12 mouse cellular contexts compared by ENCODE assay signal in genomic region chr5:113157588-113157987, GRCm38 (mm10).
DNase-seq lines count a peak whose midpoint lies in the region; ATAC-seq and TF ChIP-seq lines count a peak whose summit lies in the region.
"Had no signal": no experiment of that assay in that cellular context is flagged by ENCODE, and none has a peak within 500 bp of the region (broad histone marks: within the 10 kb centered on the region; RNA-seq: fewer than 3 reads in every experiment).

No protein-coding gene starts in this region.

- H3K9me3 ChIP-seq in forebrain, embryonic 12.5 days = no peaks in the 10 kb centered on the region
- no peaks in the 10 kb centered on the region for H3K9me3 ChIP-seq in forebrain, embryonic 15.5 days
- H3K9me3 ChIP-seq in kidney, postnatal 0 days (replicated peaks; ENCODE audit: low read length) = no peaks in the 10 kb centered on the region
- no peaks in the 10 kb centered on the region for H3K9me3 ChIP-seq in limb, embryonic 13.5 days
- H3K9me3 ChIP-seq: midbrain, embryonic 15.5 days had no signal

- H3K27me3 ChIP-seq in forebrain, embryonic 12.5 days = 0 out of 2 replicates have a peak, but pooled peaks cover 3% of the 10 kb centered on the region
- no peaks in the 10 kb centered on the region for H3K27me3 ChIP-seq in forebrain, embryonic 15.5 days
- no peaks in the 10 kb centered on the region for H3K27me3 ChIP-seq in kidney, postnatal 0 days (ENCODE audit: insufficient read depth, low read length)
- no peaks in the 10 kb centered on the region for H3K27me3 ChIP-seq in kidney, adult 2 months (replicated peaks; ENCODE audit: control insufficient read depth, insufficient read depth, low read length)
- H3K27me3 ChIP-seq in limb, embryonic 13.5 days = peaks cover 2% of the 10 kb centered on the region; the same call in 1 of the 2 replicates
- H3K27me3 ChIP-seq: midbrain, embryonic 15.5 days had no signal

- no peak overlapping the region for H3K4me3 ChIP-seq in forebrain, embryonic 12.5 days (replicated peaks)
- H3K4me3 ChIP-seq in forebrain, embryonic 15.5 days = no peak overlapping the region
- H3K4me3 ChIP-seq in kidney, postnatal 0 days (replicated peaks; ENCODE audit: low read depth, low read length) = no peak overlapping the region
- H3K4me3 ChIP-seq in kidney, adult 2 months (ENCODE audit: insufficient read depth, low read depth, low read length) = no peak overlapping the region
- no peak overlapping the region for H3K4me3 ChIP-seq in limb, embryonic 13.5 days
- H3K4me3 ChIP-seq: midbrain, embryonic 15.5 days had no signal

- 71% methylated on average over 10 of the region's 10 CpGs for WGBS in forebrain, embryonic 12.5 days
- 72% methylated on average over 10 of the region's 10 CpGs for WGBS in forebrain, embryonic 15.5 days
- WGBS in kidney, postnatal 0 days = 34% methylated on average over 10 of the region's 10 CpGs
- 45% methylated on average over 10 of the region's 10 CpGs for WGBS in kidney, adult 2 months
- WGBS in limb, embryonic 13.5 days = 38% methylated on average over 10 of the region's 10 CpGs

- H3K4me2 ChIP-seq in forebrain, embryonic 12.5 days = no peak overlapping the region
- H3K4me2 ChIP-seq in forebrain, embryonic 15.5 days (replicated peaks) = no peak overlapping the region
- no peak overlapping the region for H3K4me2 ChIP-seq in kidney, postnatal 0 days (ENCODE audit: low read length)
- H3K4me2 ChIP-seq in limb, embryonic 13.5 days (replicated peaks) = no peak overlapping the region
- H3K4me2 ChIP-seq: midbrain, embryonic 15.5 days had no signal

- no peaks in the 10 kb centered on the region for H3K36me3 ChIP-seq in forebrain, embryonic 12.5 days (replicated peaks)
- no peaks in the 10 kb centered on the region for H3K36me3 ChIP-seq in forebrain, embryonic 15.5 days
- H3K36me3 ChIP-seq in kidney, postnatal 0 days (ENCODE audit: insufficient read depth, low read length) = no peaks in the 10 kb centered on the region
- H3K36me3 ChIP-seq in kidney, adult 2 months (ENCODE audit: control insufficient read depth, insufficient read depth, low read length) = no peaks in the 10 kb centered on the region
- no peaks in the 10 kb centered on the region for H3K36me3 ChIP-seq in limb, embryonic 13.5 days
- H3K36me3 ChIP-seq: midbrain, embryonic 15.5 days had no signal

- TF ChIP-seq CTCF in kidney, postnatal 0 days (IDR thresholded peaks at IDR 0.05; ENCODE audit: low read depth) = no peak
- no peak for TF ChIP-seq CTCF in kidney, adult 2 months (conservative IDR thresholded peaks at IDR 0.05; ENCODE audit: insufficient read depth, insufficient read length, low read depth, low read length)

- no peak overlapping the region for H3K27ac ChIP-seq in forebrain, embryonic 12.5 days
- no peak overlapping the region for H3K27ac ChIP-seq in forebrain, embryonic 15.5 days (replicated peaks)
- no peak overlapping the region for H3K27ac ChIP-seq in kidney, postnatal 0 days
- no peak overlapping the region for H3K27ac ChIP-seq in kidney, adult 2 months (ENCODE audit: insufficient read depth, low read depth, low read length)
- H3K27ac ChIP-seq in limb, embryonic 13.5 days = 0 out of 2 replicates have a peak overlapping the region, but pooled peaks have one; percentile 15
- H3K27ac ChIP-seq: midbrain, embryonic 15.5 days had no signal

- 0 out of 2 replicates have a peak overlapping the region, but pooled peaks have one; percentile 12 for H3K9ac ChIP-seq in forebrain, embryonic 12.5 days
- H3K9ac ChIP-seq in forebrain, embryonic 15.5 days (replicated peaks) = no peak overlapping the region
- no peak overlapping the region for H3K9ac ChIP-seq in kidney, postnatal 0 days (ENCODE audit: low read depth, low read length)
- H3K9ac ChIP-seq in limb, embryonic 13.5 days = no peak overlapping the region
- H3K9ac ChIP-seq: midbrain, embryonic 15.5 days had no signal

- H3K4me1 ChIP-seq in forebrain, embryonic 12.5 days = peaks cover 35% of the 10 kb centered on the region
- H3K4me1 ChIP-seq in forebrain, embryonic 15.5 days = peaks cover 25% of the 10 kb centered on the region
- H3K4me1 ChIP-seq in kidney, postnatal 0 days (replicated peaks; ENCODE audit: insufficient read depth, low read length) = peaks cover 13% of the 10 kb centered on the region
- no peaks in the 10 kb centered on the region for H3K4me1 ChIP-seq in kidney, adult 2 months (ENCODE audit: control insufficient read depth, insufficient read depth, low read length)
- H3K4me1 ChIP-seq in limb, embryonic 13.5 days = peaks cover 48% of the 10 kb centered on the region

- DNase-seq in kidney, postnatal 0 days (ENCODE audit: low spot score) = peak; percentile 66
- no peak for DNase-seq in kidney, adult 2 months
- peak; percentile 66 for DNase-seq in Muller cell, postnatal 12 days (ENCODE audit: inconsistent ontology term)
- no peak for DNase-seq in frontal cortex, postnatal 14 days (ENCODE audit: low spot score in 2 of 2)
- DNase-seq: adrenal gland, postnatal 36 days; B cell, adult 2 months; cerebellum, postnatal 14 days had no signal

- no peak for TF ChIP-seq POLR2A in kidney, adult 2 months (IDR thresholded peaks at IDR 0.05; ENCODE audit: low read depth, low read length)

- no peak for ATAC-seq in forebrain, embryonic 12.5 days (ENCODE audit: low FRiP score)
- no peak for ATAC-seq in forebrain, embryonic 15.5 days (replicated peaks)
- ATAC-seq in kidney, postnatal 0 days (replicated peaks; ENCODE audit: low FRiP score, low read depth) = no peak
- ATAC-seq in limb, embryonic 13.5 days (ENCODE audit: low FRiP score, low read depth) = no peak
- ATAC-seq in monocyte, adult 5-6 weeks (replicated peaks; ENCODE audit: insufficient number of reproducible peaks, low FRiP score, low TSS enrichment, poor library complexity, severe bottlenecking) = no peak
- ATAC-seq: midbrain, embryonic 15.5 days had no signal

Comparison
In these comparisons a context has a peak if more than half of its experiments do, and no peak if none do; other contexts are left out.
1. DNase-seq: peak in kidney, postnatal 0 days (single experiment) and Muller cell, postnatal 12 days (single experiment); none in kidney, adult 2 months (single experiment) and frontal cortex, postnatal 14 days (0 of 2).